Mouse (Mus musculus) heart, embryonic 16.5 days (tissue): Measurements from ENCODE around the gene Jag2. TPM values are rescaled to one million over a fixed set of nuclear protein-coding genes. Genes with fewer than 3 reads are reported as not detected.

Source experiments
- ATAC-seq: fragments of 200-750 bp; cut with Nextera tagmentation; replicated peaks from 2 replicates; pipeline ENCODE4 v1.8.0; 2017; ENCODE audit warnings: moderate number of reproducible peaks; ENCODE audit not compliant: insufficient read depth, low FRiP score; ENCODE audit errors: extremely low read depth
- H3K27ac ChIP-seq: fragments of 300-500 bp; sonication (generic); 2 replicates; pipeline ENCODE4 v1.5.1; 2014; ENCODE audit warnings: mild to moderate bottlenecking, low read length, control low read depth, moderate library complexity
- H3K27me3 ChIP-seq: fragments of 300-500 bp; sonication (generic); 2 replicates; pipeline ENCODE4 v1.6.1; 2014; ENCODE audit warnings: low read length, mixed read lengths; ENCODE audit not compliant: control insufficient read depth, insufficient read depth
- H3K36me3 ChIP-seq: fragments of 300-500 bp; sonication (generic); 2 replicates; pipeline ENCODE4 v1.6.1; 2014; ENCODE audit not compliant: control insufficient read depth, insufficient read depth
- H3K4me1 ChIP-seq: fragments of 300-500 bp; sonication (generic); 2 replicates; pipeline ENCODE4 v1.6.1; 2014; ENCODE audit warnings: low read length, mixed read lengths; ENCODE audit not compliant: control insufficient read depth, insufficient read depth
- H3K4me2 ChIP-seq: fragments of 300-500 bp; sonication (generic); 2 replicates; pipeline ENCODE4 v1.6.1; 2014; ENCODE audit warnings: low read depth, mild to moderate bottlenecking, control low read depth, low read length
- H3K4me3 ChIP-seq: fragments of 300-500 bp; sonication (generic); 2 replicates; pipeline ENCODE4 v1.5.1; 2014; ENCODE audit warnings: mild to moderate bottlenecking, control low read depth, low read length
- H3K9ac ChIP-seq: fragments of 300-500 bp; sonication (generic); 2 replicates; pipeline ENCODE4 v1.6.1; 2014; ENCODE audit warnings: low read length, control low read depth
- H3K9me3 ChIP-seq: fragments of 300-500 bp; sonication (generic); replicated peaks from 2 replicates; pipeline ENCODE4 v1.6.1; 2016; ENCODE audit warnings: low read length; ENCODE audit not compliant: control insufficient read depth
- WGBS: fragments of 180-500 bp; shearing (Covaris S2); extraction: QIAGEN DNeasy Blood & Tissue Kit; methylation state at CpG from one replicate; pipeline ENCODE4 v1.1.7; 2014; 5-methylcytosine and 5-hydroxymethylcytosine counted together
- polyA plus RNA-seq: library from polyadenylated mRNA; unstranded; fragments of >200 nt; fragmentation: Nextera tagmentation; extraction: Ambion mirVana; gene quantifications from 2 replicates; pipeline ENCODE4 v1.2.1, GENCODE M21; 2015

The Jag2 gene
- polyA plus RNA-seq, 1 experiment from 2014 or later, result 5.4 TPM

DNA sequence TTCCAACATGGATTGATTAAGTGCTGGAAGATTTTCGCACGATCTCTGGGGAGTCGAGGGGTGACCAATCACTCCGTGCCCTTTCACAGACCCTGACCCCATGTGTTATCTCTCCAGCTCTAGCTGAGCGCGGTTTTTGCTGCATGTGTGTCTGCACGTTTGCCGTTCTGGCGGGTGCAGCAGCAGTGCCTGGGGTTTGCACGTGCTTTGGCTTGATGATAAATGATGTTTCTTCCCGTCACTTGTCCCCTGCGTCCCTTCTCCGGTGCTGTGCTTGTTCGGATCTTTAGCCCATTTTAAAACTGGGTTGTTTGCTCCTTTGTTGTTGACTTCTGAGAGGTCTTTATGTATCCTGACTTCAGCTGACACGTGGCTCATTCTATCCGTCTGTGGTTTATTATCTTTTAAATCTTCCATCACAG, 59.8 kb downstream of the Jag2 start:
- 0 out of 2 replicates have a peak overlapping the region, but pooled peaks have one; percentile 18 for H3K4me3 ChIP-seq
- WGBS, result 5% methylated on average over 16 of the region's 16 CpGs
- peaks cover 18% of the 10 kb centered on the region for H3K4me1 ChIP-seq
- H3K9ac ChIP-seq, result no peak overlapping the region
- no peaks in the 10 kb centered on the region for H3K36me3 ChIP-seq
- no peak for ATAC-seq
- H3K4me2 ChIP-seq, result peak overlapping the region; percentile 49
- H3K27ac ChIP-seq, result no peak overlapping the region; the same call in 1 of the 2 replicates
- H3K9me3 ChIP-seq, result no peaks in the 10 kb centered on the region
- peaks cover 32% of the 10 kb centered on the region for H3K27me3 ChIP-seq

DNA sequence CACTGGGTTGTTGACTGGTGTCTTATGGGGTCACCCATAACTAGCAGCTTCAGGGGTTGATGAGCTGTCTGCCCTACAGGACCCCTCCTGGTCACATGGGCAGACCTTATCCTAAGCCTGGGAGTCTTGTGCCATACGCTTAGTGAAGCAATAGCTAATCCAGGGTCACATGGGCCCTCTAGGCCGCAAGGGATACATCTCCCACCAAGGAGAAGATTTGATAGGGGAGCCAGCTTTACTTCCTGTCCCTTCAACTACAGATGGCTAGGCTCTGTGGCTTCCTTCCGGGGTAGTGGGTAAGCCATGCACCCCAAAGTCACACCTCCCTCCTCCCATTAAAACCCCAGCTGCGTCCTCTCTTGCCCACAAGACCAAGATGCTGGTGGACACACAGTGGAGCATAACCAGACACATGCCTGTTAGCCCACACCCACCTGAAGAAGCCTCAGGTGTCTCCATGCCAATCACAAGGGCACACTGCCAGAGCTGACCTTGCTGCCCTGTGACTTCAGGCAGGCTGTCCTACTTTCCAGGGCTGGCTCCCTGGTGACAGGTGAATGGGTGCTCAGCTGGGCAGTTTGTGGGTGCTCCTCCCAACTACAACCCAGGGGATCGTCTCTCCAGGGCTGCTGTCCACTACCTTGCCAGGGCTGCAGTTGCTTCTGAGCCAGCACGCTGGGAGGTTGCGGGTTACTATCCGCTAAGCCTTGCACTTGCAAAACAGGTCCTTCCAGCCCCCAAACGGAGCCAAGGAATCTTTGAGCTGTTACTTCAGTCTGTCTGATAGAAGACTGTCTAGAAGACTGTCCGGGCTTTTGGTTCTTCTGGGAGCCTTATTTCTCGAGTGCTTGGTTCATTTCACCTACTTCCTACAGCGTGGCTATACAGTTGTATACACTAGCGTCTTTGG, 61.1 kb downstream of the Jag2 start, which contains the start of gene Gpr132:
Gpr132 (minus strand) TSS at position 51 of the 910 bp plus-strand sequence.
- H3K4me2 ChIP-seq, result no peak within 1 kb of the TSS
- H3K4me1 ChIP-seq, result peaks cover 14% of the 10 kb centered on the region
- no peak for ATAC-seq
- no peak within 1 kb of the TSS for H3K9ac ChIP-seq
- no peaks in the 10 kb centered on the region for H3K9me3 ChIP-seq
- H3K4me3 ChIP-seq, result no peak within 1 kb of the TSS
- 60% methylated on average over 13 of the region's 13 CpGs for WGBS
- no peaks in the 10 kb centered on the region for H3K36me3 ChIP-seq
- H3K27ac ChIP-seq, result no peak within 1 kb of the TSS
- peaks cover 20% of the 10 kb centered on the region for H3K27me3 ChIP-seq

DNA sequence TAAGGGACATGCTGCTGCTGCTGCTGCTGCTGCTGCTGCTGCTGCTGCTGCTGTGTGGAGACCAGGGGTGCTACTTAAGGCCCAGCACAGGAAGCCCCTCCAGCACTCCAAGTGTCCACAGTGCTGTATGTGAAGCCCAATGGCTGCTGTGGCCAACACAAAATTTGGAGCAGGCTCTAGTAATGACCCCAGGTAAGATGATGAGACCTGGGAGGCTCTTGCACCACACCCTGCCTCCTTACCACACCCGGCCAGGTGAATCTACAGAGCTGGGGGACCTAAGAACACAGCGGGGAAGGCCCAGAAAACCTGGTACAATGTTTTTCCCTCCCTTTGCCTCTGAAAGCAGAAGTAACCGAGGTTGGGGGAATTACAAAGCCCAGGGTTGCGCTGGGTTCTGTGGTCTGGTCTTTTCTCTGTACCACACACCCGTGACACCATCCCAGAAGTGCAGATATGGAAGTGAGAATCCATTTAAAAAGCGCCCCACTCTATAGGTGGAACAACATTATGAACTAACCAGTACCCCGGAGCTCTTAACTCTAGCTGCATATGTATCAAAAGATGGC, 62.4 kb downstream of the Jag2 start:
- H3K36me3 ChIP-seq, result no peaks in the 10 kb centered on the region
- H3K9me3 ChIP-seq, result no peaks in the 10 kb centered on the region
- H3K9ac ChIP-seq, result no peak overlapping the region
- ATAC-seq, result no peak
- H3K27ac ChIP-seq, result no peak overlapping the region
- no peak overlapping the region for H3K4me3 ChIP-seq
- WGBS, result 82% methylated on average over 7 of the region's 7 CpGs
- H3K4me1 ChIP-seq, result peaks cover 14% of the 10 kb centered on the region
- no peak overlapping the region for H3K4me2 ChIP-seq
- peaks cover 17% of the 10 kb centered on the region for H3K27me3 ChIP-seq

DNA sequence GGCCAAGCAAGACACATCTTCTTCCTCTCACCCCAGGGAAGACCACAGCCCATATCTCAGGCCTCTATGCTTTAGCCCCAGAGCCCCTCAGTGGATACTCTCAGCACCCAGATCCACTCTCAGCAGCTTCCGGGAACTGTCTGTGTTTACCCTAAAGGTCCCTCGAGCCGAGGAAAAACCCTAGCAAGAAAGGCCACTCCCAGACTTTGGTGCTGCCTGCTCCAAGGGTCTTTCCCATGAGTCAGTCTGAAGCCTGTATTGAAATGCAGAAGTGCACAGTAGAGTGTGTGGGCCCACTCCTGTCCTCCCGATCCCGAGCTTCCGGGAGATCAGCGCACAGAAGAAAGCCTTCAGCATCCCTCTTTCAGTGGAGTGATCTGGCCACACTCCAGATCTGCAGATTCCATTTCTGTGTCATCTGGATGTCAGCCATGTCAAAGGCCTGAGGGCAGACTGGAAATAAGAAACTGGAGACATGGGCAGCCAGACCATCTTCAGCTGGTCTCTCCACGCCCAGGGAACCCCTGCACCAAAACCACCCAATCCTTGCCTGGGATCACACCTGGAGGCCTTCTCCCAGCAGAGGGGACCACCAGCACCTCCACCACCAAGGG, 63.0 kb downstream of the Jag2 start:
- no peak overlapping the region for H3K4me2 ChIP-seq
- H3K4me3 ChIP-seq, result no peak overlapping the region
- no peaks in the 10 kb centered on the region for H3K36me3 ChIP-seq
- H3K9me3 ChIP-seq, result no peaks in the 10 kb centered on the region
- no peak for ATAC-seq
- H3K27ac ChIP-seq, result no peak overlapping the region
- peaks cover 14% of the 10 kb centered on the region for H3K4me1 ChIP-seq
- 0 out of 2 replicates have a peak overlapping the region, but pooled peaks have one; percentile 1 for H3K9ac ChIP-seq
- peaks cover 12% of the 10 kb centered on the region for H3K27me3 ChIP-seq
- WGBS, result 41% methylated on average over 8 of the region's 8 CpGs

DNA sequence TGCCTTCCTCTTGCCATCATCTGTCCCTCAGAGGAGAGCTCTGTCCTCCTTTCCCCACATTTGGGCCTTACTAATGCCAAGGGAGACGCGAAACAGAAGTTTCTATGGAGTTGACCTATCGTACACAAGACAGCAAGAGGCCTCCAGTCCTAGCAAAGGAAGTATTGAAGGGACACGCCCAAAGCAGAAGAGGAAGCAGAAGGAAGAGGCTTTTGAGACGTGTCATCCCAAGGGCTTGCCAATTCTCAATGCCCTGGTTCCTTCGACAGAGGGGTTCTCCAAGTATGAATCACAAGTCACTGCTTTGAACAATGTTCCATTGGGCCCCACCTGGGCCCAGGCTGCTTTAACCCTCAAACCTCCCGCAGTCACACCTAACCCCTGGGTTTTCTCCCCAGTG, 64.8 kb downstream of the Jag2 start:
- H3K4me2 ChIP-seq, result no peak overlapping the region
- no peaks in the 10 kb centered on the region for H3K9me3 ChIP-seq
- no peak overlapping the region for H3K27ac ChIP-seq
- no peak overlapping the region for H3K4me3 ChIP-seq
- H3K4me1 ChIP-seq, result peaks cover 12% of the 10 kb centered on the region
- no peak overlapping the region for H3K9ac ChIP-seq
- ATAC-seq, result no peak
- no peaks in the 10 kb centered on the region for H3K36me3 ChIP-seq
- peaks cover 3% of the 10 kb centered on the region; the same call in 1 of the 2 replicates for H3K27me3 ChIP-seq
- 72% methylated on average over 7 of the region's 7 CpGs for WGBS

DNA sequence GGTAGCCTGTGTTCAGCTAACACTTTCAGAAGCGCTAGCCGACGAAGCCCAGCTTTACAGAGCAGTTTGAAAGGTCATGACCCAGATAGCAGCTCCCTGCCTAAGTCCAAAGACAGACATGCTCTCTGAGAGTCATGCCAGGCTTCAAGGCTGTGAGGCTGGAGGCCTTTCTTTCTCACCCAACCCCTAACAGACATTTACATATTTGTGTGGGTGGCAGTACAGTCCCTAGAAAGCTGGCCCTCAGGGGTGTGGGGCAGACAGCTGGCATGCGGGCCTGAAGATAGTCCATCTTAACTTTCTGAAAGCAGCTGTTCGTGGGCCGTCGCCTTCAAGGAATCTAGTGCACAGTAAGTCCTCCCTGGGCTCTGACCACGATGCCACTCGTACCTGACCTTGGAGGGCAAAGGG, 67.7 kb downstream of the Jag2 start:
- no peak overlapping the region for H3K4me3 ChIP-seq
- no peak overlapping the region for H3K27ac ChIP-seq
- H3K36me3 ChIP-seq, result no peaks in the 10 kb centered on the region
- no peak overlapping the region for H3K4me2 ChIP-seq
- 55% methylated on average over 9 of the region's 9 CpGs for WGBS
- ATAC-seq, result no peak
- H3K9ac ChIP-seq, result no peak overlapping the region
- H3K27me3 ChIP-seq, result peaks cover 3% of the 10 kb centered on the region; the same call in 1 of the 2 replicates
- H3K4me1 ChIP-seq, result peaks cover 3% of the 10 kb centered on the region; the same call in 1 of the 2 replicates
- H3K9me3 ChIP-seq, result no peaks in the 10 kb centered on the region

DNA sequence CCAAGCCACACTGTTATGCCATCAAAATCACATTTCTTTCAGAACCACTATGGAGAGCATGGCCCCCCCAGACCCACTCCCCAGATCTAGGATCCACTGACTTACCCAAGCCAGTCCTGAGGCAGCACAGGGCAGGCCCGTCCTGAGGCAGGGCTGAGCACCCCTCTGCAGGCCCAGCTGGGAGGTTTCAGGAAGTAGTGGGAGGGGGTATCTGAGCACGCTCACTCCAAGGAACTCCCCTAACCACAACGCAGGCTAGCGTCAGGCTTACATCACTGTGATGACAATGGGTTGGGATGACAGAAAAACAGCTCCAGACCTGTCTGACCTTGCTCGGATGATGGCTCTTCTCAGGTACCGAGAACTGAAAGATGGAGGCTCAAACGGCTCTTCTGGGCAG, 68.8 kb downstream of the Jag2 start:
- H3K9ac ChIP-seq, result peak overlapping the region; percentile 49; the same call in 1 of the 2 replicates
- ATAC-seq, result peak; percentile 59
- peak overlapping the region; percentile 36 for H3K4me3 ChIP-seq
- H3K4me1 ChIP-seq, result no peaks in the 10 kb centered on the region
- peaks cover 3% of the 10 kb centered on the region; the same call in 1 of the 2 replicates for H3K27me3 ChIP-seq
- peak overlapping the region; percentile 16; the same call in 1 of the 2 replicates for H3K27ac ChIP-seq
- H3K9me3 ChIP-seq, result no peaks in the 10 kb centered on the region
- WGBS, result 58% methylated on average over 7 of the region's 7 CpGs
- H3K36me3 ChIP-seq, result no peaks in the 10 kb centered on the region
- H3K4me2 ChIP-seq, result peak overlapping the region; percentile 46; the same call in 1 of the 2 replicates

DNA sequence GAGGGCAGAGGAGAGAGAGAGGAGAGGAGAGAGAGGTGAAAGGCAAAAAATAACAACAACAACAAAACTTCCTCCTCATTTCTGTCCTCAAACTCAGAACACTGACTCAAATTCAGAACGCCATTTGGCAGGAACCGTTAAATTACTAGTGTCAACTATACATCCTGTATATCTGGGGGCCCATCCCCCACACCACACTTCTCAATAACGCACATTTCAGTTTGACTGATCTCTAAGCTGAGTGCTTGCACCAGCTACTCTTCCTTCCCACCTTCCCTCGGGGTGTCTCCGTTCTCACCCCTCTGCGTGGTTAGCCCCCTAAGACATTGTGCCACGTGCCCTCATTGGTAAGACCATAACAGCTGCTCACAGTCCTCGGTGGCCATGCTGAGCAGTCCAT, 69.6 kb downstream of the Jag2 start:
- Histone ChIP-seq H3K4me3 (peak overlapping the region; percentile 36), H3K4me2 (peak overlapping the region; percentile 46), H3K4me1 (no peaks in the 10 kb centered on the region), H3K9me3 (no peaks in the 10 kb centered on the region), H3K9ac (no peak overlapping the region), H3K27me3 (no peaks in the 10 kb centered on the region), H3K27ac (peak overlapping the region; percentile 26; the same call in 1 of the 2 replicates), H3K36me3 (no peaks in the 10 kb centered on the region)
- 0 out of 2 replicates have a peak, but pooled peaks have one; percentile 11 for ATAC-seq
- WGBS, result 59% methylated on average over 8 of the region's 8 CpGs
